Mouse (Mus musculus) neural tube, embryonic 11.5 days (tissue): ENCODE measurements around the gene Tshz2. TPM values are rescaled to one million over a fixed set of nuclear protein-coding genes. Genes with fewer than 3 reads are reported as not detected.
"Not testable (repeated sequence)": the region's sequence is repeated elsewhere in the genome, so short reads cannot be mapped to it uniquely, and the experiment has no call there.

Source experiments
- ATAC-seq: fragments of 200-750 bp; cut with Nextera tagmentation; 2 replicates; pipeline ENCODE4 v1.8.0; 2017; ENCODE audit warnings: moderate number of reproducible peaks, mild to moderate bottlenecking, moderate TSS enrichment, moderate library complexity; ENCODE audit not compliant: insufficient read depth, low FRiP score, low TSS enrichment
- DNase-seq: peaks from one replicate; pipeline ENCODE4 v3.0.0-alpha.2; 2015; ENCODE audit warnings: low spot score
- H3K27ac ChIP-seq: fragments of 300-500 bp; sonication (generic); 2 replicates; pipeline ENCODE4 v1.5.1; 2014; ENCODE audit warnings: low read depth, mild to moderate bottlenecking, low read length
- H3K27me3 ChIP-seq: fragments of 300-500 bp; sonication (generic); 2 replicates; pipeline ENCODE4 v1.6.1; 2014; ENCODE audit warnings: mild to moderate bottlenecking, low read length, mixed read lengths; ENCODE audit not compliant: control insufficient read depth, insufficient read depth
- H3K36me3 ChIP-seq: fragments of 300-500 bp; sonication (generic); 2 replicates; pipeline ENCODE4 v1.6.1; 2014; ENCODE audit warnings: mild to moderate bottlenecking, low read length, moderate library complexity, mixed read lengths; ENCODE audit not compliant: control insufficient read depth, insufficient read depth
- H3K4me1 ChIP-seq: fragments of 300-500 bp; sonication (generic); 2 replicates; pipeline ENCODE4 v1.6.1; 2014; ENCODE audit warnings: low read length, mixed read lengths; ENCODE audit not compliant: control insufficient read depth, insufficient read depth
- H3K4me2 ChIP-seq: fragments of 300-500 bp; sonication (generic); 2 replicates; pipeline ENCODE4 v1.6.1; 2014; ENCODE audit warnings: low read depth, mild to moderate bottlenecking, moderate library complexity
- H3K4me3 ChIP-seq: fragments of 300-500 bp; sonication (generic); 2 replicates; pipeline ENCODE4 v1.5.1; 2014; ENCODE audit warnings: low read depth, low read length
- H3K9ac ChIP-seq: fragments of 300-500 bp; sonication (generic); 2 replicates; pipeline ENCODE4 v1.6.1; 2014; ENCODE audit warnings: mild to moderate bottlenecking, low read length
- H3K9me3 ChIP-seq: fragments of 300-500 bp; sonication (generic); 2 replicates; pipeline ENCODE4 v1.6.1; 2016; ENCODE audit warnings: low read length; ENCODE audit not compliant: control insufficient read depth
- WGBS: fragments of 180-500 bp; shearing (Covaris S2); extraction: QIAGEN DNeasy Blood & Tissue Kit; methylation state at CpG from one replicate; pipeline ENCODE4 v1.1.7; 2014; 5-methylcytosine and 5-hydroxymethylcytosine counted together
- polyA plus RNA-seq: library from polyadenylated mRNA; unstranded; fragments of >200 nt; fragmentation: Nextera tagmentation; extraction: Ambion mirVana; gene quantifications from 2 replicates; pipeline ENCODE4 v1.2.1, GENCODE M21; 2014

The Tshz2 gene
- polyA plus RNA-seq, 1 experiment from 2014 or later = 9.1 TPM

GRCm38 (mm10) chr2:169766247-169766646, 133.4 kb downstream of the Tshz2 start:
- H3K27me3 ChIP-seq = no peaks in the 10 kb centered on the region
- no peaks in the 10 kb centered on the region for H3K9me3 ChIP-seq
- no peak overlapping the region for H3K4me3 ChIP-seq
- DNase-seq (no peak), ATAC-seq (no peak)
- no peaks in the 10 kb centered on the region for H3K4me1 ChIP-seq
- 90% methylated on average over 8 of the region's 8 CpGs for WGBS
- no peak overlapping the region for H3K27ac ChIP-seq
- H3K36me3 ChIP-seq = no peaks in the 10 kb centered on the region
- H3K9ac ChIP-seq = no peak overlapping the region
- H3K4me2 ChIP-seq = no peak overlapping the region

GRCm38 (mm10) chr2:169767281-169767680, 134.5 kb downstream of the Tshz2 start:
- Histone ChIP-seq H3K4me1 (no peaks in the 10 kb centered on the region), H3K27me3 (no peaks in the 10 kb centered on the region), H3K4me3 (no peak overlapping the region), H3K9ac (no peak overlapping the region), H3K27ac (no peak overlapping the region), H3K4me2 (no peak overlapping the region), H3K9me3 (no peaks in the 10 kb centered on the region), H3K36me3 (no peaks in the 10 kb centered on the region)
- ATAC-seq (no peak), DNase-seq (no peak)
- 68% methylated on average over 3 of the region's 3 CpGs for WGBS

DNA sequence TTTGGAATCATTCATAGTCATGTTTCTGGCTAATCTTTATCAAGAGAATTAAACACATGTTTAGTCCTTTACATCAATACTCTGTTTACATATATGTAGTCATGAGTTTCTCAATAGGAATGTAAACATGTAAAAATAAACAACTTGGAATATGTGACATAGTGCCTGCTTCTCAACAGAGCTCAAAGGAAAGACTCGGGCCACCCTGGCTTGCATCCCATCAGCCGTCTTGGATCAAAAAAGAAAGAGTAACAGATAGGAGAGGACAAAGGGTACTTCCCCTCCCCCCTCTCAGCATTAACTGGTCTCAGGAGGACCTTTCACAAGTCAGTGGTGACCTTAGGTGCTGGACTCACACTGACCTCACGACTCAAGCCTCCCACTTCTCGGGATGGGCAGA, 142.3 kb downstream of the Tshz2 start:
- 49% methylated on average over 4 of the region's 4 CpGs for WGBS
- Histone ChIP-seq H3K9ac (no peak overlapping the region), H3K9me3 (no peaks in the 10 kb centered on the region), H3K4me2 (no peak overlapping the region), H3K4me3 (no peak overlapping the region), H3K36me3 (no peaks in the 10 kb centered on the region), H3K27ac (no peak overlapping the region), H3K27me3 (no peaks in the 10 kb centered on the region), H3K4me1 (no peaks in the 10 kb centered on the region; the same call in 1 of the 2 replicates)
- ATAC-seq (no peak), DNase-seq (no peak)

DNA sequence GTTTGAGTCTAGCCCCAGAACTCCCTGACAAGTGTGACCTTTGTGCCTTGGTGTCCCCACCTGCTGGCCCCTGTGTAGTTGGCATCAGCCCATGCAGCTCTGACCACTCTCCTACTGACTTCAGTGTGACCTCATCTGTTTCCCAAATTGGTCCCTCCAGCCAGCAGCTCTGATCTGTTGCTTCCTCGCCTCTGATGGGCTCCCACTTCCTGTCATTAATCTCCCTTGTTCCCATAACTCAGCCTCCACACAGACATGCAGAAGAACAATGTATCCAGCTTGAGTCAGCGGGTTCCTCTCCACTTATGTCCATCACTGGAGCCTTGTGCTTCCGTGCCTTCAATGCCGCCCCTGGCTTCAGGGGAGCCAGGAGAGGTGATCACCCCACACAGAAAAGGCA, 144.4 kb downstream of the Tshz2 start:
- Histone ChIP-seq H3K27me3 (no peaks in the 10 kb centered on the region), H3K4me1 (no peaks in the 10 kb centered on the region; the same call in 1 of the 2 replicates), H3K9ac (no peak overlapping the region), H3K9me3 (no peaks in the 10 kb centered on the region), H3K27ac (no peak overlapping the region), H3K36me3 (no peaks in the 10 kb centered on the region), H3K4me2 (no peak overlapping the region), H3K4me3 (no peak overlapping the region)
- no peak for DNase-seq
- ATAC-seq = no peak
- WGBS = 45% methylated on average over 4 of the region's 4 CpGs

DNA sequence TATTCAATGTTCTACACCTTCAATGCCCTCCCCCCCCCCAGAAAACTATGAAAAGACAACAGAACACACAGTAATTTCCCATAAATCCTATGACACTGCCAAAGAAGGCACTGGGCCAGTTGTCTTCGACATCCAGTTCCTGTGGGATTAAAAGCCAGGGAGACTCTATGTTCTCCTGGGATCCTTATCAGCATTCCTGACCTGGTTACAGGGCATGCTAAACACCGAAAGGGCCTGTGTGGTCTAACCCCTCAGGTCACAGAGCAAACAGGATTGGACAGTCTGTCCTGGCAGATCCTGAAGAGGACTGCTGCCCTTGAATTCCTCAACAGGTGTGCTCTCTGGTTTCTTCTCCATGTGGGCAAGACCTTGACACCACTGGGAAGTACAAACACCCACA, 145.0 kb downstream of the Tshz2 start:
- no peak overlapping the region for H3K4me2 ChIP-seq
- no peak overlapping the region for H3K4me3 ChIP-seq
- 68% methylated on average over 2 of the region's 2 CpGs for WGBS
- no peak overlapping the region for H3K9ac ChIP-seq
- no peaks in the 10 kb centered on the region for H3K27me3 ChIP-seq
- H3K4me1 ChIP-seq = no peaks in the 10 kb centered on the region; the same call in 1 of the 2 replicates
- ATAC-seq (no peak), DNase-seq (no peak)
- H3K9me3 ChIP-seq = no peaks in the 10 kb centered on the region
- no peak overlapping the region for H3K27ac ChIP-seq
- no peaks in the 10 kb centered on the region for H3K36me3 ChIP-seq

DNA sequence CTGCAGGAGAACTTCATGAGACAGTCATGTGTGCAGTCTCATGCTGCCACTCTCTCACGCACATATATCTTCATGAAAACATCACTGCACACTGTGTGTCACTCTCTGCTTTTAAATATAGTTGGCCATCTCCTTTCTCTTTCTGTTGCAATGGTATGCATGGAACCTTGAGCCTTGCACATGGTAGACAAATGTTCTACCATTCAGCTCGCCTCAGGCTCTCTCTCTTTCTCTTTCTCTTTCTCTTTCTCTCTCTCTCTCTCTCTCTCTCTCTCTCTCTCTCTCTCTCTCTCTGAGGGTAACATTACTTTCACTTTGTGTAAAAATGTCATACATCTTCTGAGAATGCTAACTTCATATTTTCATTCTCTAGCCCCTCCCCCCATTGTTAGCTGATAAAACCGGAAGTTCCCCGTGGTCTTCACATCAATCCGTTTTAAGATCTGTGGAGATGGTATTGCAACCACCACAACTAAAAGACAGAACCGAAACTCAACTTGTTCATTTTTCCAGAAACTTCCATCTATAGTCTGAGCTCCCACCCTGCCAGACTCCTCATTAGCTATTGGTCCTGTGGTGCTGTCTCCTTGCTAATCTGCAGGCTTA, 146.0 kb downstream of the Tshz2 start:
- no peak overlapping the region for H3K9ac ChIP-seq
- WGBS = 93% methylated on average over 6 of the region's 6 CpGs

GRCm38 (mm10) chr2:169781671-169782070, 148.9 kb downstream of the Tshz2 start:
- not testable (repeated sequence) for H3K4me3 ChIP-seq, H3K9ac ChIP-seq, DNase-seq, H3K9me3 ChIP-seq, H3K27ac ChIP-seq, H3K4me2 ChIP-seq, H3K27me3 ChIP-seq, H3K36me3 ChIP-seq, ATAC-seq, H3K4me1 ChIP-seq

More for the DNA sequence above, 146.0 kb downstream of the Tshz2 start:
- H3K27ac ChIP-seq = no peak overlapping the region
- ATAC-seq (no peak), DNase-seq (no peak)
- H3K4me2 ChIP-seq = no peak overlapping the region
- no peaks in the 10 kb centered on the region for H3K9me3 ChIP-seq
- no peaks in the 10 kb centered on the region; the same call in 1 of the 2 replicates for H3K4me1 ChIP-seq
- H3K4me3 ChIP-seq = no peak overlapping the region
- H3K36me3 ChIP-seq = no peaks in the 10 kb centered on the region
- no peaks in the 10 kb centered on the region for H3K27me3 ChIP-seq

DNA sequence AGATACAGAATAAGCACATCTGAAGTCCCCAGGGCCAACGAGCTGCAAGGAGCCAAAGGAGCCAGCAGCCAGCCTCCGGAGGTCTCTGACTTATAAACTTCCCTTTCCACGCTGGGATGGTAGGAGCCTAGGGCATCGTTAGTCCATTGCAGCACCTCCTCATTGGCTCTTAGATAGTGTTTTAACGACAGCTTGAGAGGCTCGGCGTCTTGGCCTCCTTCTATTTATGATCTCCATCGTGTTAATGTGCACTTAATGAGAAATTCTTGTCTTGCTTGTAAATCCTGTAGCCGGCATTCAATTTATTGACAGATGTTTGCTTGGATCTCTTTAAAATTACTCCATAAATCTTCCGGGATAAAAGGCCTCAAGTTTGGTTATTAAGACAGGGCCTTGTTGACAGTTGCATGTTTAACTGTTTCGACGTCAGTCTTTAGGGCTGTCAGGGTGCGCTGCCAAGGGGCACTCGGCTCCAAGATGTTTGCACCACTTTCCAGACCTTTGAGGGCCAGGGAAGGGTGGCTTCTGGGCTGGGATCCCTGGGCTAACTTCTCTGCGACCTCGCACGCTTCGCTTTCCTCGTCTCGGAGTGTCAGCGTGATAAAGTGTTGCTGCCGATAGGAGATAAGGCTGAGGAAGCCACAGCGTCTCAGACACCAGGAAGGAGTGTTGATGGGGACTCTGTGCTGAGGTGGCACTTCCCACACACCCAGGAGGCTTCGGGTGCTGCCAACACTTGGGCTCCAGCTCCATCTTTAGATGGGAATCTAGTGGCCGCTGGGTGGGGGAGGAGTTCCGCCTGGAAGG, 150.3 kb downstream of the Tshz2 start:
- Histone ChIP-seq H3K9me3 (no peaks in the 10 kb centered on the region), H3K4me2 (no peak overlapping the region), H3K9ac (no peak overlapping the region), H3K27me3 (no peaks in the 10 kb centered on the region), H3K27ac (no peak overlapping the region), H3K4me3 (no peak overlapping the region), H3K36me3 (no peaks in the 10 kb centered on the region), H3K4me1 (0 out of 2 replicates have a peak, but pooled peaks cover 6% of the 10 kb centered on the region)
- DNase-seq (no peak), ATAC-seq (no peak)
- 68% methylated on average over 26 of the region's 26 CpGs for WGBS

DNA sequence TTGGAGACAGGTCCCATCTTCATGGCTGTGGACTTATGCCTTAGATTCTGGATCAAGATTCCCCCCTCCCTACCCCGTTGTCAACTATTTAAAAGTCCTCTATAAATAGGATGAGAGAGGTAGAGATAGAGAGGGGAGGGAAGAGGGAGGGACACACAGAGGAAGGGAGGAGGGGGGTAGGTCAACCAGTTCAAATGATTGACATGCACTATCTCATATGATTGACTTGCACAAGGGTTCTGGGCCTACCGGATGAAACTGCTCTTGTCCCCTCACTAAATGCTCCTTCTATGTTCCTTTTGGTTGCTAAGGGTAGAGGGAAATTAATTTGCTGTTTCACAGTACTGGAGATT, 150.8 kb downstream of the Tshz2 start:
- 82% methylated on average over 2 of the region's 2 CpGs for WGBS
- Histone ChIP-seq H3K4me2 (no peak overlapping the region), H3K27ac (no peak overlapping the region), H3K4me3 (no peak overlapping the region), H3K36me3 (no peaks in the 10 kb centered on the region), H3K9me3 (no peaks in the 10 kb centered on the region), H3K4me1 (0 out of 2 replicates have a peak, but pooled peaks cover 6% of the 10 kb centered on the region), H3K27me3 (no peaks in the 10 kb centered on the region), H3K9ac (no peak overlapping the region)
- no peak for DNase-seq
- ATAC-seq = no peak
